Comparison of ENCODE assay signal across 17 mouse cellular contexts in genomic region chr4:98202232-98202631, GRCm38 (mm10).
A peak's percentile ranks its signal among the peaks of the same experiment; 100 is the strongest.
DNase-seq lines count a peak whose midpoint lies in the region; ATAC-seq lines count a peak whose summit lies in the region.
"Had no signal": no experiment of that assay in that cellular context is flagged by ENCODE, and none has a peak within 500 bp of the region (broad histone marks: within the 10 kb centered on the region; RNA-seq: fewer than 3 reads in every experiment).

No protein-coding gene starts in this region.

- ATAC-seq in heart, embryonic 12.5 days (ENCODE audit: insufficient number of reproducible peaks, low FRiP score): no peak
- ATAC-seq in heart, embryonic 11.5 days (replicated peaks; ENCODE audit: insufficient number of reproducible peaks, low FRiP score, low TSS enrichment): no peak
- ATAC-seq: forebrain, embryonic 13.5 days had no signal

- DNase-seq in layer of hippocampus, adult 9-10 months (ENCODE audit: low spot score): peak; percentile 18
- DNase-seq in layer of hippocampus, postnatal 10 days (ENCODE audit: low spot score in 2 of 2): no peak
- peak; percentile 19 for DNase-seq in thymus, postnatal 14 days
- no peak for DNase-seq in thymus, postnatal 36 days
- DNase-seq in urinary bladder, postnatal 10 days (ENCODE audit: low spot score): no peak
- DNase-seq in cerebellum, adult 11-12 months: no peak
- DNase-seq: adrenal gland, adult 2 months; cerebellum, adult 11 months; cerebellum, postnatal 25 days; lung, postnatal 36 days had no signal

- H3K27ac ChIP-seq in heart, embryonic 12.5 days (ENCODE audit: poor library complexity, severe bottlenecking): 0 out of 2 replicates have a peak overlapping the region, but pooled peaks have one; percentile 78
- no peak overlapping the region for H3K27ac ChIP-seq in heart, embryonic 11.5 days (ENCODE audit: low read depth, low read length)
- H3K27ac ChIP-seq: embryonic facial prominence, embryonic 10.5 days; forebrain, embryonic 13.5 days; hindbrain, embryonic 13.5 days; limb, embryonic 15.5 days; midbrain, embryonic 12.5 days had no signal

- H3K4me3 ChIP-seq in heart, embryonic 12.5 days: no peak overlapping the region
- no peak overlapping the region for H3K4me3 ChIP-seq in heart, embryonic 11.5 days (ENCODE audit: low read depth, low read length)
- H3K4me3 ChIP-seq: embryonic facial prominence, embryonic 10.5 days; forebrain, embryonic 13.5 days; hindbrain, embryonic 13.5 days; limb, embryonic 15.5 days; midbrain, embryonic 12.5 days had no signal

- peaks cover 22% of the 10 kb centered on the region for H3K4me1 ChIP-seq in heart, embryonic 12.5 days (replicated peaks)
- peaks cover 8% of the 10 kb centered on the region for H3K4me1 ChIP-seq in heart, embryonic 11.5 days (ENCODE audit: control insufficient read depth, insufficient read depth, low read length)
- H3K4me1 ChIP-seq: embryonic facial prominence, embryonic 10.5 days; forebrain, embryonic 13.5 days; hindbrain, embryonic 13.5 days; limb, embryonic 15.5 days; midbrain, embryonic 12.5 days had no signal

- no peaks in the 10 kb centered on the region for H3K36me3 ChIP-seq in heart, embryonic 12.5 days
- H3K36me3 ChIP-seq in heart, embryonic 11.5 days (ENCODE audit: control insufficient read depth, insufficient read depth, low read length): no peaks in the 10 kb centered on the region
- H3K36me3 ChIP-seq: embryonic facial prominence, embryonic 10.5 days; hindbrain, embryonic 13.5 days; limb, embryonic 15.5 days; midbrain, embryonic 12.5 days had no signal

- whole genome bisulfite sequencing in heart, embryonic 12.5 days: 71% methylated on average over 2 of the region's 2 CpGs
- WGBS in heart, embryonic 11.5 days (ENCODE audit: insufficient replicate concordance): 64% methylated on average over 2 of the region's 2 CpGs

- H3K9ac ChIP-seq in heart, embryonic 12.5 days: no peak overlapping the region
- H3K9ac ChIP-seq in heart, embryonic 11.5 days (ENCODE audit: low read depth, low read length): no peak overlapping the region
- H3K9ac ChIP-seq: forebrain, embryonic 13.5 days; hindbrain, embryonic 13.5 days; limb, embryonic 15.5 days; midbrain, embryonic 12.5 days had no signal

- no peak overlapping the region for H3K4me2 ChIP-seq in heart, embryonic 12.5 days
- no peak overlapping the region for H3K4me2 ChIP-seq in heart, embryonic 11.5 days
- H3K4me2 ChIP-seq: forebrain, embryonic 13.5 days; hindbrain, embryonic 13.5 days; limb, embryonic 15.5 days; midbrain, embryonic 12.5 days had no signal

- H3K27me3 ChIP-seq in heart, embryonic 12.5 days (replicated peaks): no peaks in the 10 kb centered on the region
- no peaks in the 10 kb centered on the region for H3K27me3 ChIP-seq in heart, embryonic 11.5 days (ENCODE audit: control insufficient read depth, insufficient read depth, low read length)
- H3K27me3 ChIP-seq: forebrain, embryonic 13.5 days; hindbrain, embryonic 13.5 days; limb, embryonic 15.5 days; midbrain, embryonic 12.5 days had no signal

- no peaks in the 10 kb centered on the region for H3K9me3 ChIP-seq in heart, embryonic 12.5 days (replicated peaks)
- no peaks in the 10 kb centered on the region for H3K9me3 ChIP-seq in heart, embryonic 11.5 days (replicated peaks; ENCODE audit: control insufficient read depth, low read length)
- H3K9me3 ChIP-seq: embryonic facial prominence, embryonic 10.5 days; forebrain, embryonic 13.5 days; hindbrain, embryonic 13.5 days; limb, embryonic 15.5 days; midbrain, embryonic 12.5 days had no signal

Comparison
In these comparisons a context has a peak if more than half of its experiments do, and no peak if none do; other contexts are left out.
1. DNase-seq: peak in layer of hippocampus, adult 9-10 months (single experiment) and thymus, postnatal 14 days (single experiment); none in layer of hippocampus, postnatal 10 days (0 of 2), thymus, postnatal 36 days (0 of 2), urinary bladder, postnatal 10 days (single experiment) and cerebellum, adult 11-12 months (single experiment).